Mouse (Mus musculus) cerebellum, postnatal 14 days (tissue): Measurements from ENCODE around the gene Ssxb8.
"Not testable (repeated sequence)": the region's sequence is repeated elsewhere in the genome, so short reads cannot be mapped to it uniquely, and the experiment has no call there.

Source experiments
- DNase-seq, 2 experiments: peaks; one replicate each; pipeline ENCODE4 v3.0.0; 2021; ENCODE audit warnings: mixed read lengths in 2 of 2

Gene Ssxb8

DNA sequence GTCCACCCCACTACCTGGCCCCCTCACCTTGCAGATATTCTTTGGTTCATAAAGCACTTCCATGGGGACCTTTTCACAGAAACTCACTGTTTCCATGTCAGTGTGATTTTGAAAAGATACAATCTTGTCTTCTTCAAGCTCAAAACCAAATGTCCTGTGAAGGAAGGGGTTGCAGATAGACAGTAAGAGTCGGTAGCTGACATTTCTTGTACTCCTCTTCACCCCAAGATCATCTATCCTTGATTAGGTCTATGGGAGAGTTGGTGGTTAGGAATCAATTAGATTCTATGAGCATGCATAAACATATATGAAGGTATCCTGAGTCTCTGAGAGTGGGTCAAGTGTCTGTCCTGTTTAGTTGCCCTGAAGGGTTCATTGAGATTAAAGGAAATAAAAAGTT lies at the start of gene Ssxb8:
Gene Ssxb8, minus strand, starts transcription at position 101 of the 400 bp plus-strand sequence.
- not testable (repeated sequence) for DNase-seq

- peak; percentile 10 to 59 for DNase-seq
These were observed 42.3 kb upstream of the Ssxb8 start for GRCm38 (mm10) chrX:8732907-8733306.

DNA sequence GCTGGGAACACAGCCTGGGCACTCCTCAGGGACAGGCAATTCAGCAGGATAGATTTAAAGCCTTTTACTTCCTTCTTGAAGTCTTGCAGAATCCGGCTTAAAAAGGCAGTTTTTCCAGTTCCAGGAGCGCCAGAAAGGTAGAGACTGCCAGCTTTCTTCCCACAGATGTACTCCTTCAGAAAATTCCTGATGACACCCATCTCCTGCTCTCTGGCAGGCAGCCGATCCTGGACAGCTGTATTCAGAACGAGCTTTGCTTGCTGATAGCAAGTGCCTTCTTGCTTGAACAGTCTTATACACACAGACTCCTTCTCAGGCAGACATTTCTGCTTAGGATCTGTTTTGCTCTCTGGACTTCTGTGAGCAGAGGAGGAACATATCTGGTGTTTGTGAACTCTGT lies 27.6 kb downstream of the Ssxb8 start:
- DNase-seq = no peak
